Mouse (Mus musculus) liver, embryonic 16.5 days (tissue): ENCODE results near the gene 4930503B20Rik. TPM values are rescaled to one million over a fixed set of nuclear protein-coding genes. Genes with fewer than 3 reads are reported as not detected.

ENCODE experiments used
- ATAC-seq: fragments of 200-750 bp; cut with Nextera tagmentation; 2 replicates; pipeline ENCODE4 v1.8.0; 2017; ENCODE audit warnings: low read depth, mild to moderate bottlenecking, moderate number of reproducible peaks, moderate library complexity
- H3K27ac ChIP-seq: fragments of 300-500 bp; sonication (generic); 2 replicates; pipeline ENCODE4 v1.5.1; 2014; ENCODE audit warnings: mild to moderate bottlenecking, low read length
- H3K27me3 ChIP-seq: fragments of 300-500 bp; sonication (generic); 2 replicates; pipeline ENCODE4 v1.6.1; 2014; ENCODE audit warnings: low read depth, low read length, mixed read lengths; ENCODE audit not compliant: control insufficient read depth, insufficient read depth
- H3K36me3 ChIP-seq: fragments of 300-500 bp; sonication (generic); 2 replicates; pipeline ENCODE4 v1.6.1; 2014; ENCODE audit warnings: mild to moderate bottlenecking; ENCODE audit not compliant: control insufficient read depth, insufficient read depth
- H3K4me1 ChIP-seq: fragments of 300-500 bp; sonication (generic); 2 replicates; pipeline ENCODE4 v1.6.1; 2014; ENCODE audit warnings: low read depth, low read length, mixed read lengths; ENCODE audit not compliant: control insufficient read depth
- H3K4me2 ChIP-seq: fragments of 300-500 bp; sonication (generic); 2 replicates; pipeline ENCODE4 v1.6.1; 2014; ENCODE audit warnings: low read depth, low read length, mixed read lengths
- H3K4me3 ChIP-seq: fragments of 300-500 bp; sonication (generic); 2 replicates; pipeline ENCODE4 v1.5.1; 2014; ENCODE audit warnings: low read depth, mild to moderate bottlenecking, low read length
- H3K9ac ChIP-seq: fragments of 300-500 bp; sonication (generic); 2 replicates; pipeline ENCODE4 v1.6.1; 2014; ENCODE audit warnings: low read depth, low read length
- H3K9me3 ChIP-seq: fragments of 300-500 bp; sonication (generic); replicated peaks from 2 replicates; pipeline ENCODE4 v1.6.1; 2016; ENCODE audit warnings: low read length; ENCODE audit not compliant: control insufficient read depth
- WGBS: fragments of 180-500 bp; shearing (Covaris S2); extraction: QIAGEN DNeasy Blood & Tissue Kit; methylation state at CpG from one replicate; pipeline ENCODE4 v1.1.7; 2014; ENCODE audit not compliant: insufficient replicate concordance; 5-methylcytosine and 5-hydroxymethylcytosine counted together
- polyA plus RNA-seq: library from polyadenylated mRNA; unstranded; fragments of >200 nt; fragmentation: Nextera tagmentation; extraction: Ambion mirVana; gene quantifications from 2 replicates; pipeline ENCODE4 v1.2.1, GENCODE M21; 2015

Gene 4930503B20Rik
- polyA plus RNA-seq, 1 experiment from 2014 or later, result not detected

DNA sequence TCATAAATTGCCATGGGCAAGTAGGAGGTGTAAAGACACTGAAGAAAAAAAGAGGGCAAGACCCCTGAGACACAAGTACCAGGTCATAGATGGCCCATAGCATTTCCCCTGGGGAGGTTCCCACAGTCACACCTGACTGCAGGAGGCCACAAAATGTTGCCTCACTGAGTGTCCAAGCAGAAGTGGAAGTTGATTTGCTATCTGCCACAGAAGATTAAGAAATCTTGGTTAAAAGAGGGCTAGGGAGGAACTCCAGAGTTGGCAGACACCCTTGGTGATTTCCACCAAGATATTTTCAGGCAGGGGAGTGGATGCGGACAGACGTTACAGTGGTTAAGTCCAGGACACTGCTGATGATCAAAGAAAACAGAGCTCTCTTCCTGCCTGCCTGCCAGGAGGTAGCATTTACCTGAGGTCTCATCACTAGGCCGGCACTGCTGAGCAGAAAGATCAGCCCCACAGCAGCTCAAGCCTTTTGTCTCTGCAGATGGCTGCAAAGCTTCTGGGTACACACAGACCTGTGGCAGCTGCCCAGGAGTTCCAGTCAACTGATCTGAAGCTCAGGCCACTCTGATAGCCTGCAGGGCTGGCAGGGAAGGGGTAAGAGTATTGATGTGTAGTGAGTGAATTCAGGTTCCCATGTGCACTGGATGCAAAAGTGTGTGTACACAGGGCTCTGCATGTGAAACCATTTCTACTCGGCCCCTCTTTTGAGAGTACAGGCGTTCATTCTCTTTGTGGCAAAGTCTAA lies 34.4 kb downstream of the 4930503B20Rik start:
- H3K4me3 ChIP-seq, result no peak overlapping the region
- H3K4me2 ChIP-seq, result no peak overlapping the region
- 0 out of 2 replicates have a peak, but pooled peaks have one; percentile 16 for ATAC-seq
- H3K4me1 ChIP-seq, result peaks cover 9% of the 10 kb centered on the region
- no peak overlapping the region for H3K9ac ChIP-seq
- H3K9me3 ChIP-seq, result no peaks in the 10 kb centered on the region
- H3K27ac ChIP-seq, result no peak overlapping the region
- H3K36me3 ChIP-seq, result no peaks in the 10 kb centered on the region
- H3K27me3 ChIP-seq, result no peaks in the 10 kb centered on the region
- 57% methylated on average over 5 of the region's 5 CpGs for WGBS

DNA sequence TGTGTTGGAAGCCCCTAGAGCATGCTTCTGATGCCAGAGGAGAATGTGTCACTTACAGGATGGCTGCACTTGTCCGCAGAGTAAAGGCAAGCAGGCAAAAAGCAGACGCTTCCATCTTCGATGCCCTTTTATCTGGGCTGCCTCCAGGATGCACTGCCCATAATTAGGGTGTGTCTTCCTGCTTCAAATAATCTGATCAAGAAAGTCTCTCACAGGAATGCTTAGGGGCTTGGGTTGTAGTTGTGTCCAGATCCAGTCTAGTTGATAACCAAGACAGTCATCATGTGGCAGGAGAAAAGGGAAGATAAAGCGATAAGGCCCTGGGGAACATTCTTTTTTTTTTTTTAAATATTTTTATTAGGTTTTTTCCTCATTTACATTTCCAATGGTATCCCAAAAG lies 35.6 kb downstream of the 4930503B20Rik start, which contains the start of gene Dnase2b:
Gene Dnase2b, minus strand, starts transcription at position 101 of the 400 bp plus-strand sequence.
- H3K4me3 ChIP-seq, result no peak within 1 kb of the TSS
- peaks cover 9% of the 10 kb centered on the region for H3K4me1 ChIP-seq
- no peak within 1 kb of the TSS for H3K4me2 ChIP-seq
- H3K9me3 ChIP-seq, result no peaks in the 10 kb centered on the region
- no peak within 1 kb of the TSS for H3K9ac ChIP-seq
- no peak for ATAC-seq
- WGBS, result 53% methylated on average over 4 of the region's 4 CpGs
- H3K27me3 ChIP-seq, result no peaks in the 10 kb centered on the region
- no peaks in the 10 kb centered on the region for H3K36me3 ChIP-seq
- H3K27ac ChIP-seq, result no peak within 1 kb of the TSS

DNA sequence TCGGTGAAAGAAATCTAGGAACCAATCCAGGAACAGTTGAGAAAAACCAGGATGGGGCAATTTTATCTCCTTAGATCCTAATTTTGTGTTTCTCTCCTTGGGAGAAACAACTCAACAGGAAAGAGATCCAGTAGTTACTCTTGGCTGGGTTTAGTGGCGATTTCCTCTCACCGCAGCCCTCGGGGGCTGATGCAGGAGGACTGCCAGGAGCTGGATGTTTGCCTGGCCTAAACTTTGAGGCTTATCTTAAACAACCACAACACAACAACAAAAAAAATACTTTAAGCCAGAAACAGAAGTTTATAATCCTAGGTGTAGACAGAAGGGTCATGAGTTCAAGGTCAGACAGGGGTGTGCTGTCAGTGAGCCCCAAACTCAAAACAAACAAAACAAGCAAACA lies 39.3 kb downstream of the 4930503B20Rik start:
- no peaks in the 10 kb centered on the region for H3K36me3 ChIP-seq
- no peaks in the 10 kb centered on the region for H3K27me3 ChIP-seq
- no peak overlapping the region for H3K27ac ChIP-seq
- H3K4me1 ChIP-seq, result no peaks in the 10 kb centered on the region
- no peak overlapping the region for H3K9ac ChIP-seq
- no peak overlapping the region for H3K4me2 ChIP-seq
- whole genome bisulfite sequencing, result 63% methylated on average over 4 of the region's 4 CpGs
- H3K4me3 ChIP-seq, result no peak overlapping the region
- no peak for ATAC-seq
- no peaks in the 10 kb centered on the region for H3K9me3 ChIP-seq

DNA sequence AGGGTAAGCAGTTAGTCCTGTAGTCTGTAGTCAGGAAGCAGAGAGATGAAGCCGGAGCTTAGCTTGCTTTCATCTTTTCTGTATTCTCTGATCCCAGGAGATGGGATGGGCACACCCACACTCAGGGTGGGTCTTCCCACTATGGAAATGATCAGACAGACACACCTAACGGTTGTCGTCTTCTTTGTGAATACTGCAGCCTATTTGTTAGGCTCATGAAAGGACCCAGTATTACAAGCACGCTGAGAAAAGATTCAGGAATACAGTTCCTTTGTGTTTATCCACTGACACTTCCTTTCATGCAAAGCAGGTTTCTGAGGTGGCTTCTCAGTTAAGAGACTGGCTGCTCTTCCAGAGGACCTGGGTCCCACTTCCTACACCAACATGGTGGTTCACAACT lies 39.9 kb downstream of the 4930503B20Rik start:
- no peak overlapping the region for H3K4me2 ChIP-seq
- no peaks in the 10 kb centered on the region for H3K36me3 ChIP-seq
- H3K27me3 ChIP-seq, result no peaks in the 10 kb centered on the region
- 66% methylated on average over 4 of the region's 4 CpGs for WGBS
- no peak overlapping the region for H3K9ac ChIP-seq
- H3K4me3 ChIP-seq, result no peak overlapping the region
- no peaks in the 10 kb centered on the region for H3K9me3 ChIP-seq
- no peak for ATAC-seq
- H3K27ac ChIP-seq, result no peak overlapping the region
- H3K4me1 ChIP-seq, result no peaks in the 10 kb centered on the region

DNA sequence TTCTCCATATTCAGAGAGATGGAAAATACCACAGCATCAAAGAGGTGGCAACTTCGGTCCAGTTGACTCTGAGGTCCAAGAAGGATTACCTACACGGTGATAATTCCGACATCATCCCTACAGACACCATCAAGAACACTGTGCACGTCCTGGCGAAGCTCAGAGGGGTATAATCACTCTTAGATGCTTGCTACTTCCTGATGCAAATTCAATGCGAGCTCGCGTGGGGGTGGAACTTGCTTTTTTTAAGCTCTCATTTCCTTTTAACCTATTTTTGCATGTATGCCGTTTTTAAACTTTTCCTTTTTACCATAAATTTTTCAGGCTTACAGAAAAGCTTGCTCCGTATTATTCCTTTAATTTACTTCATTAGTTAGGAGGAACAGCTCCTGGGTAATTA lies 40.8 kb downstream of the 4930503B20Rik start:
- WGBS, result 60% methylated on average over 10 of the region's 10 CpGs
- no peak for ATAC-seq
- Histone ChIP-seq H3K9me3 (no peaks in the 10 kb centered on the region), H3K4me3 (no peak overlapping the region), H3K4me1 (no peaks in the 10 kb centered on the region), H3K27me3 (no peaks in the 10 kb centered on the region), H3K9ac (no peak overlapping the region), H3K4me2 (no peak overlapping the region), H3K27ac (no peak overlapping the region), H3K36me3 (no peaks in the 10 kb centered on the region)

DNA sequence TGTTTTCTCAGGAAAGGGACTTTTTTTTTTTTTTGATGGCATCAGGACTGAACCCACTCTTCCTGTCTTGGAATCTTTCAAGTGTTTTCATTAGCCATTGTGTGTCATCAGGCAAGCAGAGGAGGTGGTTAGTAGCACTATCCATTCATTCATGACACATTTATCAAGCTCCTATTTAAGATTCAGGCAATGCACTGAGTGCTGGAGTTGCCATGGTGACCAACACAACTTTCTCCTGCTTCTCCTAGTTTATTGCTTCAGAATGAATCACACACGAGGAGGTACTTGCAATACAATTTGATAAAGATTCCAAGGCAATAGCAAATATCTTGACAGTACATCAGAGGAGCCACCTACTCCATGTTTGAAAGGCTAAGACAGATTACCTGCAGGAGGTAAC lies 43.7 kb downstream of the 4930503B20Rik start:
- ATAC-seq, result no peak
- H3K4me1 ChIP-seq, result no peaks in the 10 kb centered on the region
- H3K9me3 ChIP-seq, result no peaks in the 10 kb centered on the region
- no peak overlapping the region for H3K4me3 ChIP-seq
- no peak overlapping the region for H3K4me2 ChIP-seq
- no peaks in the 10 kb centered on the region for H3K27me3 ChIP-seq
- H3K9ac ChIP-seq, result no peak overlapping the region
- H3K36me3 ChIP-seq, result no peaks in the 10 kb centered on the region
- 41% methylated on average over 1 of the region's 1 CpGs for WGBS
- H3K27ac ChIP-seq, result no peak overlapping the region

DNA sequence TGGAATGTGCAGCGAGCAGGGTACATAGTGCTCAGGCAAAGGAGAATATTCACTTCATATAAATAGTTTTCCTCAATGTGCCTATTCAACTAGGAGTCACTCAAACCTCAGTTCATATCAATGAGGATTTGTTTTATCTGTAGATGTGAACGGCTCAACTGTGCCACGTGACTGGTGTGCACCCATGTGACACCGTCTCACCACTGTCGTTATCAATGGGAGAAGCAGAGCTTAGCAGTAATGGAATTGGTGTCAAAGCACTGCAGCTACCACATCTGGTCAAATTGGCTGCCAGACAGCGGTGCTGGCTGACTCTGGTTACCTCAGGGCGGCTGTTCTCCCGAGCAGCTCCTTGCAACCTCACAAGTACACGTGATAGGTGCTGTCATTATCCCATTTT lies 46.5 kb downstream of the 4930503B20Rik start:
- WGBS, result 44% methylated on average over 9 of the region's 9 CpGs
- H3K27ac ChIP-seq, result no peak overlapping the region
- no peaks in the 10 kb centered on the region for H3K36me3 ChIP-seq

DNA sequence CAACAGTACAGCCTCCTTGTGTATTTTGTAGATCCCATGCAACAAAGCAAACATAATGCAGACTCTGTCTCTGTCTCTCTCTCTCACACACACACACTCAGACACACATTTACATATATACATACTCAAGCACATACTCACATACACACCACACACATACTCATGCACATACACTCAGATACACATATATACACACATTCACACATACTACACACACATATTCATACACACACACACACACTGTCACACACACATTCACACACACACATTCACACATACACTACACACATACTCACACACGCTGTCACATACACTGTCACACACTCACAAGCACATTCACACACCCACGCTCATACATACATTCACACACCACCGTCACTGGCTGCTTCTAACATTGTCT lies 48.6 kb downstream of the 4930503B20Rik start:
- ATAC-seq, result no peak
- no peak overlapping the region for H3K27ac ChIP-seq
- H3K27me3 ChIP-seq, result no peaks in the 10 kb centered on the region
- 73% methylated on average over 3 of the region's 3 CpGs for WGBS
- H3K4me3 ChIP-seq, result no peak overlapping the region
- no peak overlapping the region for H3K4me2 ChIP-seq
- no peaks in the 10 kb centered on the region for H3K36me3 ChIP-seq
- no peaks in the 10 kb centered on the region for H3K9me3 ChIP-seq
- peaks cover 8% of the 10 kb centered on the region for H3K4me1 ChIP-seq
- no peak overlapping the region for H3K9ac ChIP-seq

More for the DNA sequence above, 46.5 kb downstream of the 4930503B20Rik start:
- Histone ChIP-seq H3K4me2 (no peak overlapping the region), H3K4me1 (peaks cover 8% of the 10 kb centered on the region), H3K4me3 (no peak overlapping the region), H3K27me3 (no peaks in the 10 kb centered on the region), H3K9ac (no peak overlapping the region), H3K9me3 (no peaks in the 10 kb centered on the region)
- no peak for ATAC-seq

DNA sequence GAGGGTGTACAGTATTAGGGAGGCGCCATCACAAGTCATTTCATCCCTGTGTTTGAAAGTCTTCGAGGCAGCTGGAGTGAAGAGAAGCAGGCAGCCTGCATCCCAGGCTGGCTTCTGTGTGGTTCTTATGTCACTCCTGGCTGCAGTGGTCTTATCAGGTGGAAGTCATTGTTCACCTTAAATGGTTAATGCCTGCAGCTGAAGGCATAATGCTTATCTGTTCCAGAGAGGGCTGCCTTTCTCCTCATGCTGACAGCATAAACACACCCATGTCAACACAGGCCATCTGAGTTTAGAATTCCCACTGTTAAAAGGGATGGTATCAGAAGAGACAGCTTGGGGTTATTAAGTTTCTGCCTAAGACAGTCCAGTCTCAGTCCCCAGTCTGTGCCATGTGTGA lies 49.9 kb downstream of the 4930503B20Rik start:
- H3K4me2 ChIP-seq, result no peak overlapping the region
- WGBS, result 49% methylated on average over 2 of the region's 2 CpGs
- H3K9me3 ChIP-seq, result no peaks in the 10 kb centered on the region
- H3K4me3 ChIP-seq, result no peak overlapping the region
- no peak overlapping the region for H3K27ac ChIP-seq
- no peaks in the 10 kb centered on the region for H3K36me3 ChIP-seq
- peaks cover 8% of the 10 kb centered on the region for H3K4me1 ChIP-seq
- H3K9ac ChIP-seq, result no peak overlapping the region
- ATAC-seq, result peak; percentile 57
- H3K27me3 ChIP-seq, result no peaks in the 10 kb centered on the region
